27 mouse cellular contexts compared by ENCODE assay signal in the genomic region with DNA sequence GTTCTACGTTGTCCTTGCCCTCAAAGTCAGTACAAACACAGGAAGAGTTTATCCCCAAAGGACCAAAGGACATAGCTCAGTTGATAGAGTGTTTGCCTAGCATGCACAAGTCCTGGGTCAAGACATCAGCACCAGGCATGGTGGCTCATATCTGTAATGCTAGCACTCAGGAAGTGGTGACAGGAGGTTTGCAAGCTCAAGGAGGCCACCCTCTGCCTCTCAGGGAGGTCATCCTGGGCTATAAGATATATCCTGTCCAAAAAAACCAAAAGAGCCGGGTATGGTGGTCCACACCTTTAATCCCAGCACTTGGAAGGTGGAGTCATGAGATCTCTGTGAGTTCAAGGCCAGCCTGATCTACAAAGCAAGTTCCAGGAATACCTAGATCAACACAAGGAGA.
"Had no signal": no experiment of that assay in that cellular context is flagged by ENCODE, and none has a peak within 500 bp of the region (broad histone marks: within the 10 kb centered on the region; RNA-seq: fewer than 3 reads in every experiment).

No protein-coding gene starts in this region.

- H3K9me3 ChIP-seq: heart, embryonic 10.5 days; heart, embryonic 12.5 days; hindbrain, embryonic 10.5 days; hindbrain, embryonic 12.5 days; intestine, embryonic 15.5 days; limb, embryonic 10.5 days; limb, embryonic 12.5 days; liver, embryonic 12.5 days had no signal

- ATAC-seq: hindbrain, embryonic 16.5 days; inflammation-experienced regulatory T-cells, adult 6 months; intestine, embryonic 15.5 days; intestine, postnatal 0 days; liver, embryonic 12.5 days had no signal

- H3K9ac ChIP-seq: heart, embryonic 12.5 days; hindbrain, embryonic 12.5 days; hindbrain, embryonic 14.5 days; intestine, embryonic 15.5 days; limb, embryonic 12.5 days; liver, embryonic 12.5 days; liver, embryonic 14.5 days had no signal

- H3K27ac ChIP-seq: heart, adult 2 months; heart, embryonic 10.5 days; hindbrain, embryonic 10.5 days; hindbrain, embryonic 12.5 days; hindbrain, embryonic 14.5 days; intestine, embryonic 15.5 days; layer of hippocampus, adult 2 months; left cerebral cortex, adult 2 months; limb, embryonic 10.5 days; limb, embryonic 12.5 days; liver, embryonic 12.5 days; liver, embryonic 14.5 days had no signal

- H3K4me3 ChIP-seq: heart, adult 2 months; heart, embryonic 10.5 days; heart, embryonic 12.5 days; hindbrain, embryonic 10.5 days; hindbrain, embryonic 12.5 days; intestine, embryonic 15.5 days; layer of hippocampus, adult 2 months; left cerebral cortex, adult 2 months; limb, embryonic 10.5 days; limb, embryonic 12.5 days; liver, embryonic 12.5 days had no signal

- DNase-seq: gastrocnemius, postnatal 14 days; gastrocnemius, postnatal 36 days; heart, adult 11 months; heart, adult 2 months; heart, postnatal 10 days; heart, postnatal 4 days; kidney, adult 18-20 months; kidney, adult 8-10 months; kidney, postnatal 10 days; kidney, postnatal 25 days; kidney, postnatal 4 days; liver had no signal

- H3K4me2 ChIP-seq: heart, embryonic 12.5 days; hindbrain, embryonic 12.5 days; hindbrain, embryonic 14.5 days; intestine, embryonic 15.5 days; limb, embryonic 12.5 days; liver, embryonic 12.5 days had no signal
